Mouse (Mus musculus) neutrophil, adult 65 days (primary cell): Measurements from ENCODE around the gene 1700061G19Rik. TPM values are rescaled to one million over a fixed set of nuclear protein-coding genes. Genes with fewer than 3 reads are reported as not detected.

Experiments
- total RNA-seq: library from RNA; stranded (reverse); gene quantifications from 2 replicates; pipeline ENCODE4 v1.2.4, GENCODE M21; 2023

1700061G19Rik gene
- total RNA-seq: 0.38 TPM in 1 of 2 replicates, not detected in the other

GRCm38 (mm10) chr17:56874936-56875651 lies at the start of gene 1700061G19Rik:
1700061G19Rik (plus strand) TSS chr17:56875477.

GRCm38 (mm10) chr17:56830411-56831110 lies 44.7 kb upstream of the 1700061G19Rik start, which contains the start of gene Rfx2:
Rfx2 (minus strand) TSS chr17:56831013.

DNA sequence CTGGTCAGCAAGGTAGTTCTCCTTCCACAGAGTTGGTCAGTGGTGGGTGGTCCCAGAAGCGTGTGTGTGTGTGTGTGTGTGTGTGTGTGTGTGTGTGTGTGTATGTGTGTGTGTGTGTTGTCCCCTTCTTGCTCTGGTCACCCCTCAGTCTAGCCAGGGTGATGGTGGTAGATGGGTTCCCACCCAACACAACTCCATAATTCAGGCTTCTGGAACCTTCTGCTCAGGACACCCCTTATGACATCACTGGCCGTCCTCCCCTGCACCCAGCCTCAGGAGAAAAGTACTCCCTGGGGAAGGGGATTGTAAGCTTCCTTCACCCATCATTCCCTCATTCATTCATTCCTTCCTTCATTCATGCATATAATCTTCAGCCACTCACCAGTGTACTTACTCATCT lies 1.0 kb upstream of the 1700061G19Rik start, which contains the start of gene Acsbg2:
Gene Acsbg2 (minus strand): TSS at position 211 of the 400 bp plus-strand sequence.

GRCm38 (mm10) chr17:56935363-56936131 lies 60.3 kb downstream of the 1700061G19Rik start, which contains the start of gene Mllt1:
Mllt1 (minus strand) TSS chr17:56935415.

Other genes with a start within 250 kb of the 1700061G19Rik start
- 18.7 and 28.1 TPM in 2 replicates for gene Lonp1, start 248.6 kb upstream of the 1700061G19Rik start, total RNA-seq
- gene Catsperd, start 247.3 kb upstream of the 1700061G19Rik start, total RNA-seq: 3.3 and 4.5 TPM in 2 replicates
- 49.4 and 62.2 TPM in 2 replicates for gene Ranbp3, start 202.2 kb upstream of the 1700061G19Rik start, total RNA-seq
- 27.1 and 42.7 TPM in 2 replicates for gene Ndufa11, start 157.7 kb upstream of the 1700061G19Rik start, total RNA-seq
- gene Vmac, start 157.5 kb upstream of the 1700061G19Rik start, total RNA-seq: 1.1 and 1.7 TPM in 2 replicates
- gene Nrtn, start 117.9 kb upstream of the 1700061G19Rik start, total RNA-seq: not detected in 2 replicates
- gene Dus3l, start 110.7 kb upstream of the 1700061G19Rik start, total RNA-seq: 13.8 and 18.0 TPM in 2 replicates
- gene Prr22, start 105.2 kb upstream of the 1700061G19Rik start, total RNA-seq: 0.47 TPM in 1 of 2 replicates, not detected in the other
- 10.2 and 12.6 TPM in 2 replicates for gene Rfx2, start 44.5 kb upstream of the 1700061G19Rik start, total RNA-seq
- not detected in 2 replicates for gene Acsbg2, start 1.0 kb upstream of the 1700061G19Rik start, total RNA-seq
- gene Mllt1, start 59.9 kb downstream of the 1700061G19Rik start, total RNA-seq: 15.6 and 19.8 TPM in 2 replicates
- not detected in 2 replicates for gene Acer1, start 106.6 kb downstream of the 1700061G19Rik start, total RNA-seq
- 5.8 and 10.5 TPM in 2 replicates for gene Clpp, start 114.8 kb downstream of the 1700061G19Rik start, total RNA-seq
- gene Alkbh7, start 121.9 kb downstream of the 1700061G19Rik start, total RNA-seq: 6.7 and 8.1 TPM in 2 replicates
- not detected in 2 replicates for gene Pspn, start 124.5 kb downstream of the 1700061G19Rik start, total RNA-seq
- gene Gtf2f1, start 135.8 kb downstream of the 1700061G19Rik start, total RNA-seq: 73.8 and 75.6 TPM in 2 replicates
- not detected in 2 replicates for gene Gm17949, start 136.0 kb downstream of the 1700061G19Rik start, total RNA-seq
- 83.8 and 92.7 TPM in 2 replicates for gene Khsrp, start 156.0 kb downstream of the 1700061G19Rik start, total RNA-seq
- not detected in 2 replicates for gene Slc25a41, start 166.2 kb downstream of the 1700061G19Rik start, total RNA-seq
- gene Crb3, start 183.6 kb downstream of the 1700061G19Rik start, total RNA-seq: not detected in 2 replicates
- gene Slc25a23, start 184.4 kb downstream of the 1700061G19Rik start, total RNA-seq: 1.9 and 2.4 TPM in 2 replicates
- gene Dennd1c, start 203.0 kb downstream of the 1700061G19Rik start, total RNA-seq: 176 and 217 TPM in 2 replicates
- gene Tubb4a, start 212.3 kb downstream of the 1700061G19Rik start, total RNA-seq: not detected in 2 replicates
- 2.5 and 4.0 TPM in 2 replicates for gene Tnfsf9, start 229.8 kb downstream of the 1700061G19Rik start, total RNA-seq